Mouse (Mus musculus): Measurements from ENCODE around the gene Gm28047.
"Not testable (repeated sequence)": the region's sequence is repeated elsewhere in the genome, so short reads cannot be mapped to it uniquely, and the experiment has no call there.

Gm28047 gene

DNA sequence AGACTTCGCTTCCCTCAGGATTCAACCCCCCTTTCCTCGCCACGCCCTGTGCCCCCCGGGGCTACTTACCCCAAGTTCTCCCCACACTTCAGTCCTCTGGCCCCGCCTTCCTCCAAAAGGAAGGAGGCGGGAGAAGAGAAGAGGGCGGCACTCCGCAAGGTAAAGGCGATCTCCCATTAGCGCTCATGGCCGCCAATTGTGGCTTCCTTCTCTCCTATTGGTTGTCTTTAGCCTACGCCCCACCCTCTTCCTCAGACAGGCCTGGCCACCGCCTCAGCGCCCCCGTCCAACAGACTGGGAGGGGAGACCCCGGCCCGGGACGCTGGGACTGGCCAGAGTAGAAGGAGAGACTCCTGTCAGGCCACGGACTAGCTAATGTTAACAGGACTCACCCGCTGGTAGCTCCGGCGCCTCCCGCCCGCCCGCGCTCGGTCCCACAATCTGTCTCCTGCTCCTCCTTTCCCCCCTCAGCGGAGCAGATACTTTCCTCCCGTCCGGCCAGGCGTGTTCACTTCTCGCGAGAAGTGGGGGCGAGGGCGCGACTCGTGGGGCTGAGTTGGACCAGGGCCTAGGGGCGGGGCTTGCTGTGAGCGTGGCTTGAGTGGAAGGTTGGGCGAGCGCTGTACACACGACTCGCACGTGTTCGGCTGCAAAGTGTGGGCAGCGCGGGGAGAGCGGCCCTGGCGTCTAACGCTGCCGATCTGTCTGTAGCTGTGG is at the start of gene Gm28047, which contains the start of gene Atf7:
Gene Gm28047 (minus strand): TSS at position 98 of the 717 bp plus-strand sequence.
Gene Atf7 (minus strand): TSS at position 495 of the 717 bp plus-strand sequence.
- DNase-seq (ENCODE audit: low spot score in 2 of 2): peak; percentile 95 to 99

DNA sequence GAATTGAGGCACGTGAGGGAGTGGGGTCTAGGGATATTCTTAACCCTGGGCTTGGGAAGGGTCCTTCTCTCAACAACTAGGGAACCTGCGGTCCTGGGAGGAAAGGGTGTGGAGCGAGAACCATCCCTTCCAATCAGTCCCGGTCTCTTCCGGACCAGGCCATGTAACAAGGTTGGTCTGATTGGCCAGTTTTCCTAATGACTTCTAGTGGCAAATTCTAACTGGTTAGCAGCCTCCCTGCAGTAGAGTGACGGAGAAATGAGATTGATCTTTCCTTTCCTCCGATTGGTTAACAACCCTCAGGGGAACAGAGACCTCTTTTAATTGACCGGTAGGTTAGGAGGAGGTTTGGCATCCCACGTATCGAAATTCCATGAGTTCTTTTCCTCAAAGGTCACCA is 48.7 kb upstream of the Gm28047 start:
- DNase-seq (ENCODE audit: low spot score in 2 of 2): peak; percentile 61 to 71

DNA sequence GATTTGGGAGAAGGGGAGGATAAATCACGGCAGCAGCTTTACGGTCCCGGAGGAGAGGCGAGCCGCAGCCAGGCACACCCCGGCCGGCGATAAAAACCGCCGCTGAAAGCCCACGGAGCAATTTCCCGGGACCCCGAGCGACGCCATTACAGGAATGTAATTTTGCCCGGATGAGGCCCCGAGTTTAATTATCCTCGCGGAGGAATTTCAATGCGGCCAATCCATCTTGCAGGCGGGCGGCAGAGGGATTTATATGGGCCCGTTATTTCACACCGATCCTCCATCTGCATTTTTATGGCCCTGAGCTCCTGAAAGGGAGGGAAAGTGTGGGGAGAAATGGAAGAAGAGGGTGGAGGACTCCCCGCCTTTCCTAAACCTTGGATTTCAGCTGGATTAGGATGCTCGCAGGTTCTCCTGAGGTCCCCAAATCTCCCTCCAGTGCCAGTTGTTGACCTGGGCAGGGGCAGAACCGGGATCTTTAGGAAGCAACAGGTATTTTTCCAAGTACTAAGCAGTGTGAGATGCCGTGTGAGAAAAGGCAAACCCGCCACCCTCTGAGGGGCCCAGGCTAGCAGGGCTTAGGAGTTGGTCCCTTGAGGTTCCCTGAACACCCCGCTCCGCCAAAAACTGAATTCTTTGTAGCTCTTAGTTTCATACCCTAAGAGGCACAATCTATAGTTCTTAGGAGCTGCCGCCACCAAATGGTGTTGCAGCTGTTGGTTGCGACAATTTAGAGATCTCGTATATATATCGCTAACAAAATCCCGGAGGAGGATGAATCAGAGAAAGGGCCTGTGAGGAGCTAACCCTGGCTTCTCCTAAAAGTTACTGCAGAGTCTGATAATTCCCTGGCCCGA is 47.6 kb upstream of the Gm28047 start, which contains the start of gene Atp5g2:
Gene Atp5g2 (minus strand): TSS at position 138 of the 857 bp plus-strand sequence.
- DNase-seq (ENCODE audit: low spot score in 2 of 2): peak in 1 of 2 experiments; percentile 39

DNA sequence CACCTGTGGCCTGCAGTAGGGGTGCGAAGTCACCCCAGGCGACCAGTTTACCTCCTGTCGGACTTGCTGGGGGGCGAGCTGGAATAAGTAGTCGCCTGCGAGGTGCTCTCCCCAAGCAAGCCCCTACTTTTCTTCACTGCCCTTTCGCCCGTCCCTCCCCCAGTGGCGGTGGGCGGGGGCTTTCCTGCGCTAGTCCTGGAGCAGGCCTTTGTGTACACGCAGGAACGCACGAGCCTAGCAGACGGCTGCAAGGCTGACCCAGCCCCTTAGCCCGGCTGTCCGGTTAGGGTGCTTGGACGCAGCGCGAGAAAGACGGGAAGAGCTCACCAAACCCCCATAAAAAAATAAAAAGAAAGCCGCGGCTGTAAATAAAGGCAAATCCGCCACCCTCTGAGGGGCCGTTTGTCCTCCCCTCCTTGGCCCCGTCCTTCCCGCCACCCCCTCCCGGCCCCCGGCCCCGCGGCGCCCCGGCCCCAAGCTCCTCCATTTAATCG is 46.9 kb upstream of the Gm28047 start:
- DNase-seq (ENCODE audit: low spot score in 2 of 2): peak in 1 of 2 experiments; percentile 70

DNA sequence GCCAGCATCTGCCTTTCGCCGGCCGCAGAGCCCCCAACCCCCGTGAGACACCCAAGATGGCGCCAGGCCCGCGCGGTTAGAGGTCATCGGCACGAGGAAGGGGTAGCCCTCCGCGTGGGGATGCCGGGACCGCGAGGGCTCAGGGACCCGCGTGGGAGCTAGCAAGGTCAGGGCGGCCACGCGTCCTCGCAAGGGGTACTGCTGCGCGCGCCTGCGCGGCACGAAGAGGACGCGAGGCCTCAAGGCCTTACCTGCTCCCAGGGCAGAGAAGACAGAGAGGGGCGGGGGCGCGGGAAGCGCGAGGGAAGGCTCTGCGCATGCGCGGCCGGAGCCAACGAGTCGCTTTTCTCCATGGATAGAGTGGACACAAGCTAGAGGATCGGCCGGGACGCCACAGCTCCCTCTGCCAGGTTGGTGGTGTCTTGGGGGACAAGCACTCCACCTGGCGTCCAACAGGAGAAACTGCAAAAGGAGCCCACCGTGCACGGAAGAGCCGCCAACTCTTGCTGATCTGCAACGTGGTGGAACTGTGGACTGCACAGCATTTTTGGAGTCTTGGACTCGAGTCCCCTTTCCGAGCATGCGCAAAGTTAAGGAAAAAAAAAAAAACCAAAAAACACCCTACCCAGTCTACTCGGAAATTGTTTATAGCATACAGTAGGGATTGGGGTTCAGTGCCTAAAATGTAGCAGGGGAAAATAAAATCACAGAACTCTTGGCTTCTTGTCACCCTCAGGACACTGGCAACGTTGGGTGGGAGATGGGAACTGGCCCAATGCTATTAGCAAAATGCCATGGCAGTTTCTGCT is 46.1 kb upstream of the Gm28047 start:
- peak; percentile 96 to 98 for DNase-seq (ENCODE audit: low spot score in 2 of 2)

DNA sequence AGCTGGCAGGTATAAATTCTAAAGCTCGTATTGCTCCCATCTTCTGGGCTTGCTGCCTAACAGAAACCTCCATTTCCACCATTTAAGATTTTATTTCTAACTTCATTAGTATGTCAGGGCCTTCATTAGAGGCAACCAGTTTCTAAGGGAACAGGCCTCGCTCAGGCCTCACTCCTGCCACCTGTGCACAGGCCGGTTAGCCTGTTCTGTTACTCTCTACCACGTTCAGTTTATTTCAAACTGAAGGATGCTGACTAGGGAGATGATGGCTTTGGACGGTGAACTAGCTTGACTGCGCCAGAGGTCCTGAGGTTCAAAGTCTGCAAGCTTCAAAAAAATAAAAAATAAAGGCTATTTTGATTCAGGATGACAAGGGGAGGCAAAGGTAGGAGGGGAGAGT is 45.4 kb upstream of the Gm28047 start:
- no peak for DNase-seq (ENCODE audit: low spot score in 2 of 2)

DNA sequence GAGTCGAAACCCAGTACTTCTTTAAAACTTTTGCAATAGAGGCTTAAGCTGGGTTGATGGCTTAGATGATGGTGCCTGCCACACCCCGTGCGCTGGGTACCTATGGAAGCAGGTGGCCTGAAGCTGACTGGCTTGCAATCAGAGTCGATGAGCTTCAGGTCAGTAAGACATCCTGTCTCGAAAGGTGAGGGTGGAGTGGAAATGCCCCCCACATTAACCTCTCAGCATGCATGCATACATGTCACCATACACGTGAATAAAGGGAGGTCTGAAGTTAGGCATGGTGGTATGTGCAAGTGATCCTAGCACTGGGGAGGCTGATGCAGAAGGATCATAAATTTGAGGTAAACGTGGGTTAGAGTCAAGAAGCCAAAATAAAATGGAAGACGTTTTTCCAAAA is 44.7 kb upstream of the Gm28047 start:
- DNase-seq (ENCODE audit: low spot score in 2 of 2): no peak

DNA sequence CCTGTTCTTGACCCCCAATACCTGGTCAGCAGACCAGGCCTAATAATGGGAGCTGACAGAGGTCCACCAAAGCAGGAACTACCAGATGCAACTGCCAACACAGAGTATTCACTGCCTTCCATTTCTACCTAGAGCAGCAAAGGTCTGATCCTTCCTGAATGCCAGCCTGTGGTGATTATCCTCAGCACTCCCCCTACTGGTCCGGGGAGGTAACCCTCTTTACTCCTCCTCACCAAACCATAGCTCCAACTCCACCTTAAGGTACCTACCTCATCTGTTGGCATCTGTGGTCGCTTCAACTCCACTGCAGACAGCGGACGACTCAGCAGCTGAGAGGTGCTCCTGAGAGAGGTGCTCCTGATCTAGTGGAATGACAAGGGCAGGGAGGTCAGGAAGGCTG is 40.6 kb upstream of the Gm28047 start:
- DNase-seq (ENCODE audit: low spot score in 2 of 2): peak in 1 of 2 experiments; percentile 67

DNA sequence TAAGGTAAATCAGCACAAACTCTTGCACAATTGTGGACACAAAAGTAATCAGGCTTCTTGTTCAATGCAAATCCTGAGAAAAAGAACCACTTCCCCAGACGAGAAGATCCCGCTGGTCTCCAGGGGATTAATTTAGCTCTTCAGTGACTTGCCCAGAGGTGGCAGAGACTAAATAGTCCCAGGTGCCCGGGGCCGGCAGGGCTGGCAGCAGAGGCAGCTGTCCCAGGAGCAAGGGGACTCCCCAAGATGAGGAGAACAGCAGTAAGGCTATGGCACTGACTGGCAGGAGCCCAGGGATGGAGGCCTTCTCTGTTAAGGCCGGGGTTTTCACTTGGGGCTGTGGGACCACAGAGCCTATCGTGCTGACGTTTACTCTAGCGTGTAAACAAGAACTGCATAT is 39.0 kb upstream of the Gm28047 start:
- DNase-seq (ENCODE audit: low spot score in 2 of 2): no peak

DNA sequence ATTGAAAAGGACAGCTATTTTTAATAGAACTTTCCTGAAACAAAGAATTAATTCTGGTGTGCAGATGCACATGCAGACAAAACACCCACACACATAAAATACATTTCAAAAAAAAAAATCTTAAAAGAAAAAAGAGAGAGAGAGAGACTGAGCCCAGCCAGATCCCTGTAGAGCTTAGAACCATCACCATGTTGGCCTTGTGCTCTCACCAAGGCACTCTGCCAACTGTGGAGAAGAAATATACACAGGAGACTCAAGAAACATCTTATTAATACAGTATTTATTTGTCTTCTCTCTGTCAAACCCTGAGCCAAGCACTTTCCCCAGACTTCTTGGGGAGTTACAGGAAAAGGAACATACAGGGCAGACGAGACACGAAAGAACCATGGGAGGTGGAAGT is 37.7 kb upstream of the Gm28047 start:
- not testable (repeated sequence) for DNase-seq (ENCODE audit: low spot score in 2 of 2)

DNA sequence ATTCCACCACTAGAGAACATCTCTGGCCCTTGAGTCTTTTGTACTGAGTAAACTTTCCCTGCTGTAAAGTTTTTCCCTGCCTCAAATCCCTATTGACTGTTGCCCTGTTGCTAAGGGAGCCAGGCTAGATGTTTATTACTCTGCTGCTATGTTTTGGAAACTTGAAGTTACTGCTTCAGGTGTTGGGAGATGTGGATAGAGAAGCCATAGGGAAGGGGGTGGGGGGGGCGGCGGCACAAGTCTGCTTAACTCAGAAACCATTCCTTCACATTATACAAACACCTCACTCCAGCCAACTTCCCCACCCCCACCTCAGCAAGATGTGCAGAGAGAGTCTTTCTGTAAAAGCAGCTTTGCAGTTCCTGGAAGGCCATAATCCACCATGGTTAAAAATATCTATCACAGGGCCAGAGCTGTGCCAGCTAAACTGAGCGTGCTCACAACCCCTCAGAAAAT is 33.1 kb upstream of the Gm28047 start:
- no peak for DNase-seq (ENCODE audit: low spot score in 2 of 2)

DNA sequence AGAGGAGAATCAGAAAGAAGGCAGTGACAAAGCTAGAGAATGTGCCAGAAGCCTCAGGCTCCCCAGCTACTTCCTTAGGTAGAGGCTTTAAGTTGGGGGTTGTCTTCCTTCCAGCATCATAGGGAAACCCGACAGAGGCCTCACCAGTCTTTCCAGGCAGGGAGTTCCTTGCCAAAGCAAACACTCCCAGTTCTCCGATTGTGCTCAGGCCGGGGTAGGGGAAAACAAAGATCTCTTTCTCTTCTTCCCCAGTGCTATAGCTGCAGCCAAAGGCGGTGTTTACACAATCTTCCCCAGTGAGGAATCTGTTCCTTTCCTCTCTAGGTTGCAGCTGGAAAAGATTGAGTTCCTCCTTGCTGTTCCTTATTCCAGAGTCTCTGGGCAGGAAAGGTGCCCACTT is 31.8 kb upstream of the Gm28047 start:
- DNase-seq (ENCODE audit: low spot score in 2 of 2): no peak

DNA sequence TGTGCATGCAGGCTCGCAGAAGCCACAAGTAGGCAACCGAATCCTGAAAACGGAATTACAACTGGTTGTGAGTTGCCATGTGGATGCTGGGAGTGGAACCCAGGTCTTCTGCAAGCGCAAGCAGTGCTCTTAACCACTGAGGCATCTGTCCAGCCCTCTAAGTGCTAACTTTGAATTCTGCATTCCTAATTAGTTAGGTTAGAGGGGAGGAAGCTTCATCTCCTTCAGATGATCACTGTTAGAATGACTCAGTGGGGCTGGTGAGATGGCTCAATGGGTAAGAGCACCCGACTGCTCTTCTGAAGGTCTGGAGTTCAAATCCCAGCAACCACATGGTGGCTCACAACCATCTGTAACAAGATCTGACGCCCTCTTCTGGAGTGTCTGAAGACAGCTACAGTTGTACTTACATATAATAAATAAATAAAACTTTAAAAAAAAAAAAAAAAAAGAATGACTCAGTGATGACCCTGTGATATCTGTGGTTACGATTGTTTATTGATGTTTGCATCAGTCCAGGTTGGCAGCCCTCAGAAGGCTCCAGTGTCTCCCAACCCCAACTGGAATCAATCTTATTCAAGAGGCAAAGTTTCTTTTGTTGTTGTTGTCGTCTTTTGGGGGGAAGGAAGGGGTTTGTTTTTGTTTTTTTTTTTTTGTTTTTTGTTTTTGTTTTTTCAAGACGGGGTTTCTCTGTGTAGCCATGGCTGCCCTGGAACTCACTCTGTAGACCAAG is 27.2 kb upstream of the Gm28047 start:
- not testable (repeated sequence) for DNase-seq (ENCODE audit: low spot score in 2 of 2)

DNA sequence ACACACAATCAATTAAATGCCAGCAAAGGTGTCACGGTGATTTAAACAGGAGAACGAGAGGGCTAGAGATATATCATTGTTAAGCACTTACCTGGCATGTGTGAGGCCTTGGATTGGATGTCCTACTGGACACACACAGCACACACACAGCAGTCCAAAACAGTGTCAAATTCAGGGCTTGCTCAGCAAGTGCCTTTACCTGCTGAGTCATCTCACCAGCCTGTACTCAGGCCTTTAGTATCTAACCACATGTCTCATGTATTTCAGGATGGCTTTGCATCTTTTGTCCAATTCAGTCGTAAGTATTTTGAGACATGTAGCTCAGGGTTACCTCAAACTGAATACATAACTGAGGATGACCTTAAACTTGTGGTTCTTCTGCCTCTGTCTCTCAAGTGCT is 26.2 kb upstream of the Gm28047 start:
- DNase-seq (ENCODE audit: low spot score in 2 of 2): no peak

DNA sequence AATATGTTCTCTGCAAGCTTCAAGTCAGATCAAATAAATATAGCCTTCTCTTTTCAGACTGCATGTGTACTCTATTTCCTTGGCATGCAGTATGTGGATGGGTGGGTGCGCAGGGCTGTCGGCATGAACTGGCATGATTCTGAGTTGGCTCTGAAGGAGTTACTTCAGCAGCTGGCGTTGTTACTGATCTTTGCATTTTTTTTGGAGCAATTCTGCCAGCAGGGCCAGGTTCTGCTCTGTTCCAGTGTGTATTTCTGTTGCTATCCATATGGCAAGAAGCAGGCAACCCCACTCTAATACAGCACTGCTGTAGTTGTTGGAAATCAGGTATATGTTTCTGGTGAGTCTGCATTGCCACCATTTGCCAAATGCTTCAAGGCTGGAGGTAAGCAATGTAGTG is 10.9 kb upstream of the Gm28047 start:
- DNase-seq (ENCODE audit: low spot score in 2 of 2): peak; percentile 55 to 78

DNA sequence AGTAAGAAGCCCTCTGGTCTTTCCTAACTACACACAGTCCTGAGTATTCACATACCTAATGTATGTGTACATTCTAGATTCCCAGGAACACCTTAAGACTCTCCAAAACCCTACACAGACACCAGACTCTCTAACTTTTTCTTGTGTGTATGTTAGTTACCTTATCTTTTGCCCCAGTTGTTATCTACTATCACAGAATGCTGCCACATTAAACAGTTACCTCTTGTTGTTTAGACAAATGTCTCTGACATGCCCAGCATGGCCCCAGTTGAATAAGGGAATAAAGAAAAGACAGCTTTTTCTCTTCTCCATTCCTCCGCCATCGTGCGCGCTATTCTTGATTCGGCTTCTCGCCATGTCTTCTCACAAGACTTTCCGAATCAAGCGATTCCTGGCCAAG is 9.8 kb upstream of the Gm28047 start:
- no peak for DNase-seq (ENCODE audit: low spot score in 2 of 2)

DNA sequence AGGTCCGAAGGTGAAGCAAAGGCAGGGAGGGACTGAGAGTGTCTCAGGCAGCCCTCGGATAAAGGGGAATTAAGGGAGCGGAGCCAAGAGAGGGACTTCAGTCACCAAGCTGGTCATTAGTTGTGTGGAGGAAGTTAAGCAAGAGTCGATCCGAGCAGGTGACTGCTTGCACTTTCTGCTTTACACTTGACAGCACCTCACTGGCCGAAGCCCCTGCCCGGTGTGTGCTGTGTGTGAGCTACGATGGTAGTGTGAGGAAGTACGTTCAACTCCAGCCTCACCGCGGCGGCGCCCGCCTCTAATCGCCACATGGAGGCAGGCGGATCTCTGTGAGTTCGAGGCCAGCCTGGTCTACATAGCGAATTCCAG is 804 bp upstream of the Gm28047 start:
- DNase-seq (ENCODE audit: low spot score in 2 of 2): no peak

DNA sequence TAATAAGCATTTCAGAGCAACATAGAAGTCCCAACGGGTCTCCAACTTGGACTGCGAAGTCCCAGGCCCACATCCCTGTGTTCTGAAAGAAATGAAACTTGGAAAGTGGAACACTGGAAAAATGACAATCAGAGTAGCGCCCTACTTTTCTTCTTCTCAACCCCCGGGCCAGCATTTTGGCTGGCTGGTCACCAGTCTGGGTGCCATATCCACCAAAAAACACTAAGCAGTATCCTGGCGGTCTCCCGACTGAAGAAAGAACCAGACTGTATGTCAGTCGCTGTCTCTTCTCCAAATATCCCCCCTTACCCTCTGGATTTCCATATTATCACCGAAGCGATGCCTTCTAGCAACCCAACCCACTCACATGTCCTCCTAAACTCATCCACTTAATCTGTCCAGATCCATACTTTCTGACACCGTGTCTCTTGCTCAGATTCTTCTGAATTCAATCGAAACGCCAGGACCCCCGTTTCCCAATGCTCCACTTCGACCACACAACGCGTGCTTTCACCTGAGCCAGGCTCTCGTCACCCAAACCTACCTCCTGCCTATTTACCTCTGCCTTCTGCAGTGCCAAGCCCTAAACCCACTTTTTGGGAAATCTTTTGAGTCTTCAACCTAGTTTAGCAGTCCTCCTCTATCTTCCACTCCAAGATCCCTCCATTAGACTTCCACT is 437 bp downstream of the Gm28047 start:
- DNase-seq (ENCODE audit: low spot score in 2 of 2): no peak

DNA sequence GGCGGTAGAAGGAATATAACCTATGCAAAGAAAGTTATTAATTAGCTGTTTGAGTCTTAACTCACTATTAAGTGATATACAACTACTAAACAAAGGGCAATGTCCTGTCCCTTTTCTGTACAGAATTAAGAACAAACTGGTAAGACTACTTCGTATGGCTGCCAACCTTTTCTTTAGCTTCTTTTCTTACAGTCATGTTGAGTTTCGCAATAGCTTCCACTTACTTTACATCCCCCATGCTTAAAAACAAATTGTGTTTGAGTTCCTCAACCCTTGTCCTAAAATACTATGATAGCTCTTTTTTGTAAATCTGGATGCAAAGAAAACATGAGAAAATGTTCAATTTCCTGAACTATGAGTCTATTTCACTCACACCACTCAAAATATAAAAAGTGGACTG is 1.7 kb downstream of the Gm28047 start:
- DNase-seq (ENCODE audit: low spot score in 2 of 2): no peak

DNA sequence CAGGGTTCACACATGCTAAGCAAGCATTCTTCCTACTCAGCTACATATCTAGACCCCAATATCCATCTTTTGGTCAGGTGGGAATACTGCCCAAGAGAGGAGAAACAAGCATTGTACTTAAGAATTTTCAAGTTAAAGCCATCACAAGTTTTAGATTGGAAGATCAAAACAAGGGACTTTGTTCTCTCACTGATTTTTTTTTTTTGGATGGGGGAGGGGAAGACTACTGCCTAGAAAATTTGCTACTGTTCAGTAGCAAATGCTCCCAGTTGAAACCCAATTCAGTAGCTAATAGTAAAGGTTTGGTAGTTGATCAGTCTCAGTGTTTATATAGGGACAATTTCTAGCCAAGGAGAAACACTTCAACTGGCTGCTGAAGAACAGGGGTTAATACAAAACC is 2.3 kb downstream of the Gm28047 start:
- no peak for DNase-seq (ENCODE audit: low spot score in 2 of 2)

DNA sequence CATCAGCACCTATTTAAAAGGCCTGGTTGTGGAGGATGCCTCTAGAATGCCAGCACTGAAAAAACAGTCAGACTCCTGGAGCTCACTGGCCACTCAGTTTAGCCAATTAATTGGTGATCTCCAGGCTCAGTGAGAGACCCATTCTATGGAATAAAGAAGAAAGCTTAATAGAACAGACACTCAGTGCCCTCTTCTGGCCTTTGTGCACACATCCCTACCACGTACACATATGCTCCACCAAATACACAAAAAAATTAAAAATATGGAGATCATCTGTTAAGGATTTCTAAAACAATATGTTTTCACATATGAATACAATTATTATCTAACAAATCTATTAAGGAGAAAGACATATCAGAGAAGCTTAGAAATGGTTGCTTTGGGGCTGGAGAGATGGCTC is 4.1 kb downstream of the Gm28047 start:
- DNase-seq (ENCODE audit: low spot score in 2 of 2): no peak
